Mouse (Mus musculus): ENCODE measurements around the gene Pdik1l. TPM values are rescaled to one million over a fixed set of nuclear protein-coding genes. Genes with fewer than 3 reads are reported as not detected.

Pdik1l gene
- total and polyA plus RNA-seq, 2 experiments from 2014 or later, result 9.4 to 31.0 TPM

DNA sequence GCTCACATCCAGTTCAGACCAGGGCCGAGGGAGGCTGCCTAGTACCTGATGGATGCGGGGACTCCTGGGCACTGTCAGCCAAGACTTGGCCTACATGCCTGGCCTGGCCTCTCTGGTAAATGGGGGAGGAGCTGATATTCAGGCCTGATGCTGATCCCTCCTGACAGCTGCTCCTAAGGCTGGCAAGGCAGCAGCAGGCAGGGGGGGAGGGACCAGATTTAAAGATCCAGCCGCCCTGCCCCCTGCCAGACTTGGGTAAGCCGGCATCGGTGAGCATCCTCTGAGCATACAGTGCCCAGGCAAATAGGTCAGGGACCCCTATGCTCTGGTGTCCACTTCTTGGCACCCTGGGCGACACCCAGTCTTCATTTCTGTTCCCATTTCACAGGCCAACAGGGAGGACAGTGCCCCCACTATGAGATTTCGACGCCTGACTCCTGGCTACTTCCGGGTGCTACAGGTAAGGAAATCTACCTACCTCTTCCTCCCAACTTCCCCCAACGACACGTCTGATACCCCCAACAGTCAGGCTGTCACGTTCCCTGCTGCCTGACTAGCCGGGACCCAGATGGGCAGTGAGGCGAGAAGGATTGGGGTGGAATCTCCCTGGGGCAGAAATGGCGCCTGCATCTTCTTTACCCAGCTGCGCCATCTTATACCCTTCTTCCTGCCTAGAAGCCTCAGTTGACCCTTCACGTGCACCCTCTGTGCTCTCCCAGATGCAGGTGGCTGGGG is 44.0 kb downstream of the Pdik1l start, which contains the start of gene E130218I03Rik:
E130218I03Rik (plus strand) TSS at position 147 of the 735 bp plus-strand sequence.
- H3K9ac ChIP-seq (replicated peaks; ENCODE audit: low read depth, low read length), result no peak within 1 kb of the TSS
- no peak within 1 kb of the TSS for H3K27ac ChIP-seq (ENCODE audit: low read depth)
- H3K4me1 ChIP-seq (ENCODE audit: control insufficient read depth, insufficient read depth), result peaks cover 9% of the 10 kb centered on the region
- TF ChIP-seq CTCF (IDR thresholded peaks at IDR 0.05; ENCODE audit: low read depth) (no peak), EP300 (IDR thresholded peaks at IDR 0.05; ENCODE audit: low read depth) (no peak)
- H3K4me3 ChIP-seq (ENCODE audit: low read depth, low read length), result no peak within 1 kb of the TSS
- no peak for ATAC-seq (ENCODE audit: insufficient read depth, low read depth)
- H3K9me3 ChIP-seq (replicated peaks; ENCODE audit: control insufficient read depth, low read length), result no peaks in the 10 kb centered on the region
- peaks cover 12% of the 10 kb centered on the region for H3K27me3 ChIP-seq (ENCODE audit: control insufficient read depth, insufficient read depth, low read length)
- 89% methylated on average over 16 of the region's 17 CpGs for WGBS
- H3K36me3 ChIP-seq (replicated peaks; ENCODE audit: control insufficient read depth, insufficient read depth, low read length), result no peaks in the 10 kb centered on the region
- H3K4me2 ChIP-seq (ENCODE audit: low read depth, low read length), result no peak within 1 kb of the TSS
- DNase-seq (ENCODE audit: low spot score), result peak; percentile 5

DNA sequence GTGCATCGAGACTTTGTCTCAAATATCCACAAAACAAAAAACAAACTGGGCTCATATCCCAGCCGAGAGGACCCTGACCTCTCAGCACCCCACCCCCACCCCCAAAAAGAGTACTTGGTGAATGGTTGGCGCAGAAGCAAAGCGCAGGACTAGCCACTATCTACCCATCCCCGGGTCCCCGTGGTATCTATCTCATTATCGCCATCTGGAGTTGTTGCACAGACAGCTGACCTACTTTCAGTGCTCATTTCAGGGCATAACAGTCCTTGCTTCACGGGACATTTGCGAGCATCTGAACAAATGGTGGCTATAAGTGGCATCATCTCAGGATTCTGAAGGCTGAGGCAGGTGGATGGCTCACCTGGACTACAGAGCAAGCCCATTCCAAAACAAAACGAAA is 49.0 kb downstream of the Pdik1l start:
- DNase-seq (ENCODE audit: low spot score) (no peak), ATAC-seq (ENCODE audit: insufficient read depth, low read depth) (no peak)
- 14% methylated on average over 10 of the region's 10 CpGs for WGBS
- Histone ChIP-seq H3K36me3 (replicated peaks; ENCODE audit: control insufficient read depth, insufficient read depth, low read length) (no peaks in the 10 kb centered on the region), H3K4me1 (ENCODE audit: control insufficient read depth, insufficient read depth) (peaks cover 16% of the 10 kb centered on the region), H3K4me3 (ENCODE audit: low read depth, low read length) (peak overlapping the region; percentile 41), H3K9me3 (replicated peaks; ENCODE audit: control insufficient read depth, low read length) (no peaks in the 10 kb centered on the region), H3K27ac (ENCODE audit: low read depth) (no peak overlapping the region), H3K9ac (replicated peaks; ENCODE audit: low read depth, low read length) (0 out of 2 replicates have a peak overlapping the region, but pooled peaks have one; percentile 28), H3K4me2 (ENCODE audit: low read depth, low read length) (peak overlapping the region; percentile 69), H3K27me3 (ENCODE audit: control insufficient read depth, insufficient read depth, low read length) (no peaks in the 10 kb centered on the region)
- TF ChIP-seq EP300 (IDR thresholded peaks at IDR 0.05; ENCODE audit: low read depth) (no peak), CTCF (IDR thresholded peaks at IDR 0.05; ENCODE audit: low read depth) (no peak)

DNA sequence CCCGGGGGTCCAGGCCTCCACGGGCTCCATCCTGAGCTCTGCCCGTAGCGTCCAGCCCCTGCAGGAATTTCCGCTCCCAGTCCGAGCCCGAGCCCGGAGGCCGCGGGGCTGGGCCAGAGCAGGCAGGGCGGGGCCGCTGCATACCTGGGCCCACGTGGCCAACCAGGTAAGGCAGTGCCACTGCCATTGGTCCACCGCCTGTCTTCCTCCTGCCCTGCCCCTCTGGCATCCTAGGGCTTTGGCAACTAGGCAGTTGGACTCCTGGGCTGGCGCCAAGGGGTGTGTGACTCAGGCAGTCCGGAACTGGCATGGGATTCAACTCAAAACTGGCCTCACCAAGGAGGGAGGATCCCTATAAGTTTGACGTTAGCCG is 49.4 kb downstream of the Pdik1l start, which contains the start of gene Cnksr1:
Cnksr1 (minus strand) TSS at position 121 of the 373 bp plus-strand sequence.
- DNase-seq (ENCODE audit: low spot score) (peak; percentile 52), ATAC-seq (ENCODE audit: insufficient read depth, low read depth) (peak; percentile 59)
- Histone ChIP-seq H3K36me3 (replicated peaks; ENCODE audit: control insufficient read depth, insufficient read depth, low read length) (no peaks in the 10 kb centered on the region), H3K27me3 (ENCODE audit: control insufficient read depth, insufficient read depth, low read length) (no peaks in the 10 kb centered on the region), H3K27ac (ENCODE audit: low read depth) (no peak within 1 kb of the TSS; the same call in 1 of the 2 replicates), H3K4me1 (ENCODE audit: control insufficient read depth, insufficient read depth) (peaks cover 16% of the 10 kb centered on the region), H3K9me3 (replicated peaks; ENCODE audit: control insufficient read depth, low read length) (no peaks in the 10 kb centered on the region), H3K4me2 (ENCODE audit: low read depth, low read length) (peak within 1 kb of the TSS; percentile 69), H3K9ac (replicated peaks; ENCODE audit: low read depth, low read length) (peak within 1 kb of the TSS; percentile 28; the same call in 1 of the 2 replicates), H3K4me3 (ENCODE audit: low read depth, low read length) (peak within 1 kb of the TSS; percentile 41)
- TF ChIP-seq CTCF (IDR thresholded peaks at IDR 0.05; ENCODE audit: low read depth), result no peak
- TF ChIP-seq EP300 (IDR thresholded peaks at IDR 0.05; ENCODE audit: low read depth), result no peak
- WGBS, result 2% methylated on average over 18 of the region's 18 CpGs

- Histone ChIP-seq H3K27me3 (ENCODE audit: control insufficient read depth, insufficient read depth, low read length) (no peaks in the 10 kb centered on the region), H3K4me3 (ENCODE audit: low read depth, low read length) (peak overlapping the region; percentile 41), H3K4me2 (ENCODE audit: low read depth, low read length) (peak overlapping the region; percentile 69), H3K27ac (ENCODE audit: low read depth) (no peak overlapping the region; the same call in 1 of the 2 replicates), H3K4me1 (ENCODE audit: control insufficient read depth, insufficient read depth) (peaks cover 16% of the 10 kb centered on the region), H3K36me3 (replicated peaks; ENCODE audit: control insufficient read depth, insufficient read depth, low read length) (no peaks in the 10 kb centered on the region), H3K9me3 (replicated peaks; ENCODE audit: control insufficient read depth, low read length) (no peaks in the 10 kb centered on the region), H3K9ac (replicated peaks; ENCODE audit: low read depth, low read length) (peak overlapping the region; percentile 28; the same call in 1 of the 2 replicates)
- peak; percentile 76; the same call in 1 of the 2 replicates for ATAC-seq (ENCODE audit: insufficient read depth, low read depth)
- TF ChIP-seq CTCF (IDR thresholded peaks at IDR 0.05; ENCODE audit: low read depth) (no peak), EP300 (IDR thresholded peaks at IDR 0.05; ENCODE audit: low read depth) (no peak)
- WGBS, result 28% methylated on average over 19 of the region's 19 CpGs
- DNase-seq (ENCODE audit: low spot score), result peak; percentile 10
Measured at GRCm38 (mm10) chr4:134237582-134238278, 50.0 kb downstream of the Pdik1l start.

- Histone ChIP-seq H3K4me1 (ENCODE audit: control insufficient read depth, insufficient read depth) (peaks cover 16% of the 10 kb centered on the region), H3K4me2 (ENCODE audit: low read depth, low read length) (no peak overlapping the region), H3K4me3 (ENCODE audit: low read depth, low read length) (no peak overlapping the region), H3K36me3 (replicated peaks; ENCODE audit: control insufficient read depth, insufficient read depth, low read length) (no peaks in the 10 kb centered on the region), H3K9me3 (replicated peaks; ENCODE audit: control insufficient read depth, low read length) (no peaks in the 10 kb centered on the region), H3K9ac (replicated peaks; ENCODE audit: low read depth, low read length) (no peak overlapping the region), H3K27me3 (ENCODE audit: control insufficient read depth, insufficient read depth, low read length) (no peaks in the 10 kb centered on the region), H3K27ac (ENCODE audit: low read depth) (no peak overlapping the region)
- WGBS, result 41% methylated on average over 5 of the region's 5 CpGs
- TF ChIP-seq CTCF (IDR thresholded peaks at IDR 0.05; ENCODE audit: low read depth) (no peak), EP300 (IDR thresholded peaks at IDR 0.05; ENCODE audit: low read depth) (no peak)
- no peak; the same call in 1 of the 2 replicates for ATAC-seq (ENCODE audit: insufficient read depth, low read depth)
- DNase-seq (ENCODE audit: low spot score), result no peak
Measured at GRCm38 (mm10) chr4:134234876-134235275, 52.8 kb downstream of the Pdik1l start.

All from heart, postnatal 0 days (tissue).